Mouse (Mus musculus): ENCODE data around the gene Sel1l3. TPM values are rescaled to one million over a fixed set of nuclear protein-coding genes. Genes with fewer than 3 reads are reported as not detected.

The Sel1l3 gene
- polyA plus RNA-seq, 1 experiment from 2014 or later = 5.9 TPM

GRCm38 (mm10) chr5:53239831-53240440 lies 26.2 kb upstream of the Sel1l3 start:
- no peaks in the 10 kb centered on the region for H3K36me3 ChIP-seq
- H3K9ac ChIP-seq = no peak overlapping the region
- no peaks in the 10 kb centered on the region for H3K27me3 ChIP-seq
- H3K4me3 ChIP-seq = no peak overlapping the region
- 18% methylated on average over 11 of the region's 11 CpGs for WGBS
- peak; percentile 70 for ATAC-seq (ENCODE audit: low read depth)
- peaks cover 24% of the 10 kb centered on the region for H3K4me1 ChIP-seq (replicated peaks)
- no peak overlapping the region for H3K4me2 ChIP-seq
- peak overlapping the region; percentile 30; the same call in 1 of the 2 replicates for H3K27ac ChIP-seq (replicated peaks)
- no peaks in the 10 kb centered on the region for H3K9me3 ChIP-seq

- Histone ChIP-seq H3K4me2 (no peak overlapping the region), H3K27me3 (no peaks in the 10 kb centered on the region), H3K9ac (no peak overlapping the region), H3K27ac (replicated peaks) (no peak overlapping the region; the same call in 1 of the 2 replicates), H3K9me3 (no peaks in the 10 kb centered on the region), H3K4me3 (no peak overlapping the region), H3K36me3 (no peaks in the 10 kb centered on the region), H3K4me1 (replicated peaks) (peaks cover 24% of the 10 kb centered on the region)
- ATAC-seq (ENCODE audit: low read depth) = no peak
- 91% methylated on average over 7 of the region's 7 CpGs for WGBS
These were observed 25.5 kb upstream of the Sel1l3 start for GRCm38 (mm10) chr5:53239189-53239588.

- H3K36me3 ChIP-seq = no peaks in the 10 kb centered on the region
- no peak overlapping the region for H3K4me3 ChIP-seq
- H3K4me1 ChIP-seq (replicated peaks) = peaks cover 24% of the 10 kb centered on the region
- no peak overlapping the region for H3K4me2 ChIP-seq
- H3K27me3 ChIP-seq = no peaks in the 10 kb centered on the region
- H3K27ac ChIP-seq (replicated peaks) = no peak overlapping the region
- 64% methylated on average over 7 of the region's 7 CpGs for WGBS
- ATAC-seq (ENCODE audit: low read depth) = no peak
- no peaks in the 10 kb centered on the region for H3K9me3 ChIP-seq
- H3K9ac ChIP-seq = no peak overlapping the region
These were observed 25.0 kb upstream of the Sel1l3 start for GRCm38 (mm10) chr5:53238761-53239160.

- H3K9me3 ChIP-seq = no peaks in the 10 kb centered on the region
- H3K27ac ChIP-seq (replicated peaks) = no peak overlapping the region
- no peak overlapping the region for H3K4me3 ChIP-seq
- H3K4me1 ChIP-seq (replicated peaks) = peaks cover 18% of the 10 kb centered on the region
- no peaks in the 10 kb centered on the region for H3K36me3 ChIP-seq
- no peaks in the 10 kb centered on the region for H3K27me3 ChIP-seq
- 84% methylated on average over 7 of the region's 8 CpGs for WGBS
- no peak for ATAC-seq (ENCODE audit: low read depth)
- no peak overlapping the region for H3K9ac ChIP-seq
- no peak overlapping the region for H3K4me2 ChIP-seq
These were observed 23.0 kb upstream of the Sel1l3 start for GRCm38 (mm10) chr5:53236749-53237148.

- H3K4me3 ChIP-seq = no peak overlapping the region
- H3K27ac ChIP-seq (replicated peaks) = no peak overlapping the region
- 57% methylated on average over 5 of the region's 5 CpGs for WGBS
These were observed 22.4 kb upstream of the Sel1l3 start for GRCm38 (mm10) chr5:53236136-53236535.

GRCm38 (mm10) chr5:53235551-53235950 lies 21.8 kb upstream of the Sel1l3 start:
- H3K4me2 ChIP-seq = no peak overlapping the region
- peaks cover 12% of the 10 kb centered on the region for H3K4me1 ChIP-seq (replicated peaks)
- 16% methylated on average over 4 of the region's 4 CpGs for WGBS
- no peaks in the 10 kb centered on the region for H3K9me3 ChIP-seq
- H3K4me3 ChIP-seq = no peak overlapping the region
- no peak for ATAC-seq (ENCODE audit: low read depth)
- H3K27me3 ChIP-seq = no peaks in the 10 kb centered on the region
- H3K9ac ChIP-seq = no peak overlapping the region
- H3K27ac ChIP-seq (replicated peaks) = no peak overlapping the region
- H3K36me3 ChIP-seq = no peaks in the 10 kb centered on the region

More at GRCm38 (mm10) chr5:53236136-53236535, 22.4 kb upstream of the Sel1l3 start:
- Histone ChIP-seq H3K36me3 (no peaks in the 10 kb centered on the region), H3K4me1 (replicated peaks) (peaks cover 17% of the 10 kb centered on the region), H3K4me2 (no peak overlapping the region), H3K9me3 (no peaks in the 10 kb centered on the region), H3K9ac (no peak overlapping the region), H3K27me3 (no peaks in the 10 kb centered on the region)
- no peak for ATAC-seq (ENCODE audit: low read depth)

GRCm38 (mm10) chr5:53230560-53230959 lies 16.8 kb upstream of the Sel1l3 start:
- ATAC-seq (ENCODE audit: low read depth) = peak; percentile 11; the same call in 1 of the 2 replicates
- no peak overlapping the region for H3K4me3 ChIP-seq

GRCm38 (mm10) chr5:53225434-53225833 lies 11.7 kb upstream of the Sel1l3 start:
- Histone ChIP-seq H3K4me3 (no peak overlapping the region), H3K36me3 (no peaks in the 10 kb centered on the region), H3K27me3 (no peaks in the 10 kb centered on the region), H3K4me2 (no peak overlapping the region), H3K9ac (no peak overlapping the region), H3K4me1 (replicated peaks) (peaks cover 10% of the 10 kb centered on the region; the same call in 1 of the 2 replicates), H3K27ac (replicated peaks) (no peak overlapping the region), H3K9me3 (no peaks in the 10 kb centered on the region)
- 91% methylated on average over 13 of the region's 13 CpGs for WGBS
- ATAC-seq (ENCODE audit: low read depth) = no peak

More at GRCm38 (mm10) chr5:53230560-53230959, 16.8 kb upstream of the Sel1l3 start:
- Histone ChIP-seq H3K9ac (no peak overlapping the region), H3K9me3 (no peaks in the 10 kb centered on the region), H3K4me1 (replicated peaks) (no peaks in the 10 kb centered on the region), H3K4me2 (no peak overlapping the region), H3K27me3 (no peaks in the 10 kb centered on the region), H3K36me3 (no peaks in the 10 kb centered on the region), H3K27ac (replicated peaks) (no peak overlapping the region)
- WGBS = 77% methylated on average over 4 of the region's 4 CpGs

- H3K4me2 ChIP-seq = no peak overlapping the region
- WGBS = 0% methylated on average over 1 of the region's 1 CpGs
- H3K27ac ChIP-seq (replicated peaks) = no peak overlapping the region
- peaks cover 20% of the 10 kb centered on the region for H3K27me3 ChIP-seq
- no peak; the same call in 1 of the 2 replicates for ATAC-seq (ENCODE audit: low read depth)
- H3K4me3 ChIP-seq = no peak overlapping the region
- H3K4me1 ChIP-seq (replicated peaks) = peaks cover 43% of the 10 kb centered on the region
- no peak overlapping the region for H3K9ac ChIP-seq
- H3K9me3 ChIP-seq = no peaks in the 10 kb centered on the region
- H3K36me3 ChIP-seq = no peaks in the 10 kb centered on the region
These were observed 1.1 kb upstream of the Sel1l3 start for GRCm38 (mm10) chr5:53214801-53215200.

- Histone ChIP-seq H3K4me3 (peak overlapping the region; percentile 66), H3K27me3 (peaks cover 20% of the 10 kb centered on the region), H3K9me3 (no peaks in the 10 kb centered on the region), H3K9ac (peak overlapping the region; percentile 89; the same call in 1 of the 2 replicates), H3K36me3 (no peaks in the 10 kb centered on the region), H3K4me2 (peak overlapping the region; percentile 98), H3K4me1 (replicated peaks) (peaks cover 47% of the 10 kb centered on the region), H3K27ac (replicated peaks) (0 out of 2 replicates have a peak overlapping the region, but pooled peaks have one; percentile 73)
- ATAC-seq (ENCODE audit: low read depth) = no peak
- 19% methylated on average over 5 of the region's 5 CpGs for WGBS
These were observed 635 bp upstream of the Sel1l3 start for GRCm38 (mm10) chr5:53214362-53214761.

- H3K36me3 ChIP-seq = no peaks in the 10 kb centered on the region
- peaks cover 47% of the 10 kb centered on the region for H3K4me1 ChIP-seq (replicated peaks)
- no peaks in the 10 kb centered on the region for H3K9me3 ChIP-seq
- peak overlapping the region; percentile 98 for H3K4me2 ChIP-seq
- peak overlapping the region; percentile 66 for H3K4me3 ChIP-seq
- peak overlapping the region; percentile 89 for H3K9ac ChIP-seq
- peak; percentile 41 for ATAC-seq (ENCODE audit: low read depth)
- peak overlapping the region; percentile 73 for H3K27ac ChIP-seq (replicated peaks)
- under 1% methylated on average over 71 of the region's 99 CpGs for WGBS
- H3K27me3 ChIP-seq = peaks cover 20% of the 10 kb centered on the region
These were observed 681 bp downstream of the Sel1l3 start for GRCm38 (mm10) chr5:53212782-53213710.
